Mouse (Mus musculus) embryonic facial prominence, embryonic 12.5 days (tissue): ENCODE data around the gene Trim8. TPM values are rescaled to one million over a fixed set of nuclear protein-coding genes. Genes with fewer than 3 reads are reported as not detected.

Experiments
- ATAC-seq: fragments of 200-750 bp; cut with Nextera tagmentation; 2 replicates; pipeline ENCODE4 v1.8.0; 2017; ENCODE audit not compliant: insufficient number of reproducible peaks, insufficient read depth, low FRiP score, low TSS enrichment
- H3K27ac ChIP-seq: fragments of 300-500 bp; sonication (generic); 2 replicates; pipeline ENCODE4 v1.5.1; 2016; ENCODE audit warnings: mild to moderate bottlenecking
- H3K27me3 ChIP-seq: fragments of 300-500 bp; sonication (generic); 2 replicates; pipeline ENCODE4 v1.6.1; 2016; ENCODE audit warnings: mild to moderate bottlenecking, moderate library complexity
- H3K36me3 ChIP-seq: fragments of 300-500 bp; sonication (generic); 2 replicates; pipeline ENCODE4 v1.6.1; 2016; ENCODE audit warnings: mild to moderate bottlenecking
- H3K4me1 ChIP-seq: fragments of 300-500 bp; sonication (generic); 2 replicates; pipeline ENCODE4 v1.6.1; 2016
- H3K4me2 ChIP-seq: fragments of 300-500 bp; sonication (generic); replicated peaks from 2 replicates; pipeline ENCODE4 v1.6.1; 2016; ENCODE audit warnings: mild to moderate bottlenecking, moderate library complexity
- H3K4me3 ChIP-seq: fragments of 300-500 bp; sonication (generic); 2 replicates; pipeline ENCODE4 v1.5.1; 2016; ENCODE audit warnings: mild to moderate bottlenecking
- H3K9ac ChIP-seq: fragments of 300-500 bp; sonication (generic); 2 replicates; pipeline ENCODE4 v1.6.1; 2016; ENCODE audit warnings: mild to moderate bottlenecking, moderate library complexity
- H3K9me3 ChIP-seq: fragments of 300-500 bp; sonication (generic); 2 replicates; pipeline ENCODE4 v1.6.1; 2016; ENCODE audit warnings: mild to moderate bottlenecking, moderate library complexity
- WGBS: fragments of 180-500 bp; shearing (Covaris S2); methylation state at CpG from one replicate; pipeline ENCODE4 v1.1.7; 2016; 5-methylcytosine and 5-hydroxymethylcytosine counted together
- polyA plus RNA-seq: library from polyadenylated mRNA; unstranded; fragments of >200 nt; fragmentation: Nextera tagmentation; extraction: Ambion mirVana; gene quantifications from 2 replicates; pipeline ENCODE4 v1.2.1, GENCODE M21; 2016

Gene Trim8
- polyA plus RNA-seq, 1 experiment from 2014 or later = 23.5 TPM

DNA sequence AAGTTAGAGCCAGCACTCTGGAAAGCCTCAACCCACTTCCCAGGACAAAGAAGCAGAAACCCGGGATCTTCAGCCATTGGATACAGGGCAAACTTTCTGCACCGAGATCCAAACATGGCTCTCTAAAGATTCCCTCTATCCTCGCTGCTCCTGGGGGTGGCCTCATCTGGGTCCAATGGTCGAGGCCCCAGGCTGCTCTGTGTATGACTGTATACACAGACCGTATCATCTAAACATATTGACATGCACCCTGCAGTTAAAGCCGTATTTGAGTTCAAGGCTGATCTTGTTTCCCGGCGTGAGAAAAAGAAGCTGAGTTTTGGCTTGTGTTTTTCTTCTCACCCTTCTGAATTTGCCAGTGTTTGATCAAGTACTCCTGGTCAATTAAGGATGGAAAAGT, 41.2 kb downstream of the Trim8 start:
- Histone ChIP-seq H3K9me3 (no peaks in the 10 kb centered on the region), H3K4me2 (no peak overlapping the region), H3K27me3 (no peaks in the 10 kb centered on the region), H3K27ac (no peak overlapping the region), H3K9ac (no peak overlapping the region), H3K4me1 (no peaks in the 10 kb centered on the region), H3K36me3 (peaks cover 39% of the 10 kb centered on the region), H3K4me3 (no peak overlapping the region)
- no peak for ATAC-seq
- WGBS = 87% methylated on average over 8 of the region's 8 CpGs

DNA sequence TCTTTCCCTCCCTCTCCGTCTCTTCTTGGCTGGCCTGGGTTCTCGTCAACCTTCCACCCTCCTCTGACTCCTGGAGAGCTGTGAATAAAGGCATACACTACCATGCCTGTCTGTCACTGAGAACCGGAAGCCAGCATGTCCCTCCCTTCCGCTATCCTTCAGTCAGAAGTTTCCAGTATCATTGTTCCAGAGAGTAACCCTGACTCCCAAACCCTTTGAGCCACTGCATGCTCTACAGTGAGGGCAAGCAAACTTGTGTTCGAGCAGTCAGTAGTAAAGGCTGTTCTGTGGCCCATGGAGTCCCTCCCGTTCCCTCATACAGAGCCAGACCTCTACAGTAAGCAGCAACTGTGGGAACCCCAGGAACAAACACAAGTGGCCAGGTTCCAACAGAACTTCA, 46.1 kb downstream of the Trim8 start:
- H3K4me2 ChIP-seq = no peak overlapping the region
- H3K4me3 ChIP-seq = no peak overlapping the region
- no peak overlapping the region for H3K27ac ChIP-seq
- no peaks in the 10 kb centered on the region for H3K9me3 ChIP-seq
- no peak overlapping the region for H3K9ac ChIP-seq
- H3K36me3 ChIP-seq = peaks cover 51% of the 10 kb centered on the region
- no peaks in the 10 kb centered on the region for H3K4me1 ChIP-seq
- no peak for ATAC-seq
- WGBS = 84% methylated on average over 6 of the region's 6 CpGs
- H3K27me3 ChIP-seq = no peaks in the 10 kb centered on the region

DNA sequence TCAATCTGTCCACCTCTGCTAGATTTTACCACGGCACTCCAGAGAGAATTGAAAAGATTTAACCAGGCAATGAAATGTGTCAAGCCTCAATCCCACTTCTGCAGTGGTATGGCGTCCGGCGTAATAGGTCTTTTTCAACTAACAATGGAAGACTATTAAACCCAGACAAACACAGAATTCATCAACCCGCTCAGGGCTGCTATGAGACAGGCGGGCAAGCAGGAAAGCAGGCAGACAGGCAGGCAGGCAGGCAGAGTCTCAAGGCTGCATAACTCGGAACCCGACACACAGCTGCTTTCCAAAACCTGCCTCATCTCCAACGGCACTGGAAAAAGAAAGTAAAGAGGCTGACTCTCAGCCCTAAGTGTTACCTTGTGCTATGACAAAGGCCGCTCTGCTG, 46.6 kb downstream of the Trim8 start:
- peaks cover 46% of the 10 kb centered on the region for H3K36me3 ChIP-seq
- no peak overlapping the region for H3K4me3 ChIP-seq
- H3K4me1 ChIP-seq = no peaks in the 10 kb centered on the region
- 83% methylated on average over 10 of the region's 10 CpGs for WGBS
- H3K4me2 ChIP-seq = no peak overlapping the region
- ATAC-seq = no peak
- no peaks in the 10 kb centered on the region for H3K9me3 ChIP-seq
- H3K27ac ChIP-seq = no peak overlapping the region
- no peak overlapping the region for H3K9ac ChIP-seq
- no peaks in the 10 kb centered on the region for H3K27me3 ChIP-seq

DNA sequence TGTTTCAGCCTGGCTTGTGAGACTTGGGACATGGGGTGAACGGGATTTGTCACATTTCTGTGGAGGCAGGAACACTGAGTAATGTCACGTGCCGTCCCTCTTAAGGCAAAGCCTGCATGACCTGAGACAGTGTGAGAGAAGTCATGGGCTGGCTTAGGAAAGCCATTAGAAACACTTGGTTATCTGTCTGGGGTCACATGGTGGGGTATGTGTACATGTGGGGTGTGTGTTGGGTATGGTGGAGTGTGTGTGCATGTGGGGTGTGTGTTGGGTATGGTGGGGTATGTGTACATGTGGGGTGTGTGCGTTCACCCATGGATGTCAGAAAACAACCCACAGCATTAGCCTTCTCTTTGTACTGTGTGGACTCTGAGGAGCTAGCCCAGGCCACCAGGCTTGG, 48.9 kb downstream of the Trim8 start:
- 92% methylated on average over 4 of the region's 4 CpGs for WGBS
- Histone ChIP-seq H3K9ac (no peak overlapping the region), H3K27ac (no peak overlapping the region), H3K36me3 (peaks cover 57% of the 10 kb centered on the region), H3K9me3 (no peaks in the 10 kb centered on the region), H3K4me2 (no peak overlapping the region), H3K4me3 (no peak overlapping the region), H3K27me3 (no peaks in the 10 kb centered on the region), H3K4me1 (no peaks in the 10 kb centered on the region)
- no peak for ATAC-seq

DNA sequence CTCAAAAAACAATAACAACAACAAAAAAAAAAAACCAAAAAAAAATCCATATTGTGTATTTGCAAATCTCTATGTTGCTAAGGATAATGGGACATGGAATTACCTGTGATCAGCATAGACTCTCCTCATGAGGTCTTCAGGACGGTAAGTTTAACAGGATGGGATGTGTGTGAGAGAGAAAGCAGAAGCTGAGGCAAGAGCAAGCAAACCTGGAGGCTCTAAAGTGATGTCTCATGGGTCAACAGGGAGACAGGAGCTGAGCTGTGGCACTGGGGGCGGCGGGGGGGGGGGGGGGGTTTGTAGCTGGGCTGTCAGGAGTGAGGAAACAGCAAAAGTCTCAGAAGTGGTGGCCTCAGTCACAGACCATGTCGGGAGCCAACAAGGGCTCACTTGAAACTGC, 51.0 kb downstream of the Trim8 start:
- H3K4me3 ChIP-seq = no peak overlapping the region
- no peak overlapping the region for H3K27ac ChIP-seq
- no peaks in the 10 kb centered on the region for H3K27me3 ChIP-seq
- H3K9ac ChIP-seq = no peak overlapping the region
- H3K4me2 ChIP-seq = no peak overlapping the region
- no peaks in the 10 kb centered on the region for H3K4me1 ChIP-seq
- WGBS = 82% methylated on average over 3 of the region's 4 CpGs
- no peaks in the 10 kb centered on the region for H3K9me3 ChIP-seq
- ATAC-seq = no peak
- H3K36me3 ChIP-seq = peaks cover 62% of the 10 kb centered on the region

DNA sequence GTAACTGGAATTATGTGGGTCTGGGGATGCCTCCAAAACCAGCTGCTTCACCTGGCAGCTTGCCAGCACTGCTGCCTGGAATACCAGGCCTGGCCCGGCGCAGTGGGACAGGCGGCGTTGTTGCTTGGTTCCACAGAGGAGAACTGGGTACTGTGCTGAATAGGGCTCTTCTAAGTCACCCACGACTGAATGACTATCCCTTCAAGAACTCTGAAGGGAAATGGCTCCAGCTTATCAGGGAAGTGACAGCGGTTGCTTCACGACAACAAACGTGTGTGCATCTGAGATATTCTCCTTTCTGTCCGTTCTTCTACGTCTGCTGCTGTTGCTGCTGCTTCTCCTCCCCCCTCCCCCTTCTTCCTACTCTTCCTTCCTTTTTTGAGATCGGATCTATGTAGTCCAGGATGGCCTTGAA, 52.0 kb downstream of the Trim8 start:
- 75% methylated on average over 11 of the region's 11 CpGs for WGBS
- Histone ChIP-seq H3K4me3 (no peak overlapping the region), H3K36me3 (peaks cover 60% of the 10 kb centered on the region), H3K9me3 (no peaks in the 10 kb centered on the region), H3K4me1 (no peaks in the 10 kb centered on the region), H3K4me2 (no peak overlapping the region), H3K27ac (no peak overlapping the region), H3K27me3 (no peaks in the 10 kb centered on the region), H3K9ac (no peak overlapping the region)
- no peak for ATAC-seq

DNA sequence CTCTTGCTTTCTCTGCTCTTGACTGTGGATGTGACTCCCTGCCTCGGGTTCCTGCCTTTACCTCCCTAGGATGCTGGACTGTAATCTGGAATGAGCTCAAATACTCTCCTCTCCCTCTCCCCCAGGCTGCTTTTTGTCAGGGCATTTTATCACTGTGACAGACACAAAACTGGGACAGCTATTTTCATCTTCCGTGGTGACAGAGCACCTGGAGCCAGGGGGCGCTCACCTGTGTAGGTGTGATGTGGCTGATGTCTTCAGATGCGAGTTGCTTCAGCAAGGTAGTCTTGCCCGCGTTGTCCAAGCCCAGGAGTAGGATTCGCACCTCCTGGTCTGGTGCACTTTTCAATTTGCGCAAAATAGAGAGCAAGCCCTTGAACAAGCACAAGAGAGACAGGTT, 56.5 kb downstream of the Trim8 start:
- 79% methylated on average over 8 of the region's 8 CpGs for WGBS
- Histone ChIP-seq H3K36me3 (peaks cover 32% of the 10 kb centered on the region), H3K9ac (no peak overlapping the region), H3K4me2 (no peak overlapping the region), H3K9me3 (no peaks in the 10 kb centered on the region), H3K27me3 (no peaks in the 10 kb centered on the region), H3K4me3 (no peak overlapping the region), H3K27ac (no peak overlapping the region), H3K4me1 (no peaks in the 10 kb centered on the region)
- ATAC-seq = no peak

DNA sequence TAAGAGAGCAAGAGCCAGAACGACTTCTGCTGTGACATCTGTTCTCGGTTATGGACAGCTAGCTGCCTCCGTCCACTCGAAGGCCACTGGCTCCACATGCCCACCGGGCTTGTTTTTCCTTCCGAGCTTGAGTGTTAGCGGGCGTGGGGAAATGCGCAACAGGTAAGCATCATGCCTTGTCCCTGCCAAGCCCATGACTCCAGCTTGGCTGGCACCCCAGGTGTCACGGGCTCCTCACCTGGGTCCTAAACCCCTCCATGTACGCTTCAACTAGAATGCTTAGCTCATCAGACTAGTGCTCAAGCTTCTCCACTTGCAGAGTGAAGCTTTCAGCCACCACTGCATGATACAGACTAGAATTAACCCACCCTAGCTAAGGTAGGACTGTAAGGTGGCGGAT, 57.1 kb downstream of the Trim8 start:
- no peak overlapping the region for H3K4me2 ChIP-seq
- no peak overlapping the region for H3K9ac ChIP-seq
- no peak for ATAC-seq
- H3K27me3 ChIP-seq = no peaks in the 10 kb centered on the region
- H3K36me3 ChIP-seq = peaks cover 32% of the 10 kb centered on the region
- no peaks in the 10 kb centered on the region for H3K9me3 ChIP-seq
- H3K27ac ChIP-seq = no peak overlapping the region
- WGBS = 47% methylated on average over 12 of the region's 12 CpGs
- H3K4me1 ChIP-seq = no peaks in the 10 kb centered on the region
- no peak overlapping the region for H3K4me3 ChIP-seq

DNA sequence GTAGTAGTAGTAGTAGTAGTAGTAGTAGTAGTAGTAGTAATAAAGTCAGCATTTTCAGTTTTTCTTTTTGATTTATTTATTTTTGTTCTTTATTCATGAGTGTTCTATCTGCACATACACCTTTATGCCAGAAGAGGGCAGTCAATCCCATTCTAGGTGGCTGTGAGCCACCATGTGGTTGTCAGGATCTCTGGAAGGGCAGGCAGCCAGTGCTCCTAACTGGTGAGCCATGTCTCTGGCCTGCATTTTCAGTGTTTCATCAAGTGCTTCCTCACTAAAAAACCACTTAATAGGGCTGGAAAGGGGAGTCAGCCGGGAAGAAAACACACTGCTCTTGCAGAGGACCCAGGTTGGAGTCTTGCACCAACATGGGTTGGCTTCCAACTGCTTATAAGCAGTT, 60.6 kb downstream of the Trim8 start:
- Histone ChIP-seq H3K9ac (no peak overlapping the region), H3K4me3 (no peak overlapping the region), H3K27me3 (no peaks in the 10 kb centered on the region), H3K36me3 (peaks cover 8% of the 10 kb centered on the region), H3K27ac (no peak overlapping the region), H3K4me2 (no peak overlapping the region), H3K9me3 (no peaks in the 10 kb centered on the region), H3K4me1 (no peaks in the 10 kb centered on the region)
- ATAC-seq = no peak
- 41% methylated on average over 1 of the region's 1 CpGs for WGBS

DNA sequence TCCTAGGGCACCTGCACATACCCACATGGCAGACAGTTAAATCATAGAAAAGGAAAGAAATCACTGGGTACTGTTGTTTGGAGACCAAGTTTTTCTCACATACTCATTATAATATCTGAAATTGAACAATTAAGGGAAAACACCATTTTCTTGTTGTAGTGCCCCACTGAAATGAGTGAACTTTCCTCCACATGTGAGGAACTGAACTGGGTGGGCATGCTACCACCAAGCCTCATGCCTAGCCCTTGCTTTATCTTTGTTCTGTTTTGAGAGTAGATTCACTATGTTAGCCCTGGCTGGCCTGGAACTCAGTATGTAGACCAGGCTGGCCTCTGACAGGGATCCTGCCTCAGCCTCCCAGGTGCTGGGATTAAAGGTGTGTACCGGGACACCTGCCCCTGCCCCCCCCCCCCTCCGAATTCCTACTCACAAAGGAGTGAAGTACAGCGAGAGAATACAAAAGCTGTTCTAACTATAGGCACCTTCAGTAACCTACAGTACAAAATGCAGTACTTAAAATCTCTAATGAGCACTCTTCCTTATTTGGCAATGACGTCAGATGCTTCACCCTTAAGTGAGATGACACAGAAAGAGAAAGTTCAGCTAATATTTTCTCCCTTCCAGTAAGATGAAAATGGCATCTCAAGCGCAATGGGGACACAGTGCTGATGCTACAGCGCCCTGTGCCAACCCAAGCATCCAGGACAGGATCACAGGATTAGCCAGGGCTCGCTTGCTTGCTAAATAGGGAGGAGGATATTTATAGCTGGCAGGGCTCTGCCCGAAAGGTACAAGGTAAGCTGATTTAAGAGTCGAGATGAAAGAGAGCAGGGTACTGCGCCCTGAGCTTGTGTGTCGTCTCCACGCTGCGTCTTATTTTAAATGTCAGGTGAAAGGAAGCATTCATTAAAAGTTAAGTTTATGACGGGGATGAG, 61.3 kb downstream of the Trim8 start:
- WGBS = 88% methylated on average over 14 of the region's 14 CpGs
- Histone ChIP-seq H3K4me2 (no peak overlapping the region), H3K4me1 (no peaks in the 10 kb centered on the region), H3K27me3 (no peaks in the 10 kb centered on the region), H3K9ac (no peak overlapping the region), H3K4me3 (no peak overlapping the region), H3K9me3 (no peaks in the 10 kb centered on the region), H3K36me3 (peaks cover 8% of the 10 kb centered on the region; the same call in 1 of the 2 replicates), H3K27ac (no peak overlapping the region)
- no peak for ATAC-seq

DNA sequence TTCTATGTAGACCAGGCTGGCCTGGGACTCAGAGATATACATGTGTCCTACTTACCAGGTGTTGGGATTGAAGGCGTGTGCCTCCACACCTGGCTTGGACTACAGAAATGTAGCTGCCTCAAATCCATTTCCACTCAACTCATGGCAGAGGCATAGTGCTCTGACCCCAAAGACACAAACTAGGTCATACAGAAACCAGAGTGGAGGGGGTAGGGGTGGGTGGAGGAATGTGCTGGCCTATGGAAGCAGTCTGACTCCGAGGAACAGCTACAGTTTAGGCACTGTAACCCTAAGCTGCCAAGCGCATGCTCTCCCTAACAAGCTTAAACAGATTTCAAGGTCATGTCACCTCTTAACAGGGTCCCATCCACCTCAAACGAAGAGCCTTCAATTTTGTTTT, 62.1 kb downstream of the Trim8 start:
- H3K9me3 ChIP-seq = no peaks in the 10 kb centered on the region
- H3K4me2 ChIP-seq = no peak overlapping the region
- 0 out of 2 replicates have a peak, but pooled peaks cover 6% of the 10 kb centered on the region for H3K36me3 ChIP-seq
- no peaks in the 10 kb centered on the region for H3K27me3 ChIP-seq
- 76% methylated on average over 4 of the region's 4 CpGs for WGBS
- no peak overlapping the region for H3K9ac ChIP-seq
- no peak for ATAC-seq
- H3K27ac ChIP-seq = no peak overlapping the region
- H3K4me3 ChIP-seq = no peak overlapping the region
- H3K4me1 ChIP-seq = no peaks in the 10 kb centered on the region

DNA sequence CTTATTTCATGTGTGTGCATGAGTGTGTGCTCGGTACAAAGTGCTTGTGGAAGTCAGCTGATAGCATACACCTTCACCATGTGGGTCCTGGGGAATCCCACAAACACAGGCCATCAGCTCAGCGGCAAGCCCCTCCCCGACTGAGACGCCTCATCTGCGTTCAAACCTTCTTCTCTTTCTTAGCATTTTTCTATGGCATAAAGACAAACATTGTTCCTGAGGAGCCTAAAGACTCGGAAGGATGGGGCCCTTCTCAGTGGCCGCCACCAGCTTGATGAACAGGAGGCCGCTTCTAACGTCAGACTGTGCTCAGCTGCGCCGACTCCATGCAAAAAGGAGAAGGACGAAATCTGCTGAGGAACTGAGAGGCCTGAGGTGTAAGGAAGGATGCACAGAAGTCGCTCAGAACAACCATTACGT, 62.6 kb downstream of the Trim8 start:
- Histone ChIP-seq H3K27me3 (no peaks in the 10 kb centered on the region), H3K9me3 (no peaks in the 10 kb centered on the region), H3K4me1 (no peaks in the 10 kb centered on the region), H3K36me3 (0 out of 2 replicates have a peak, but pooled peaks cover 6% of the 10 kb centered on the region), H3K9ac (no peak overlapping the region), H3K4me2 (no peak overlapping the region), H3K4me3 (no peak overlapping the region), H3K27ac (no peak overlapping the region)
- 81% methylated on average over 14 of the region's 14 CpGs for WGBS
- no peak for ATAC-seq
